Mouse (Mus musculus): ENCODE results near the gene Scgb2b18. TPM values are rescaled to one million over a fixed set of nuclear protein-coding genes. Genes with fewer than 3 reads are reported as not detected.
"Not testable (repeated sequence)": the region's sequence is repeated elsewhere in the genome, so short reads cannot be mapped to it uniquely, and the experiment has no call there.

The Scgb2b18 gene
- polyA plus RNA-seq (2015; fragmentation: Nextera tagmentation; extraction: Ambion mirVana) = not detected in 2 replicates

- ATAC-seq (ENCODE audit: insufficient read depth, low FRiP score); H3K9ac ChIP-seq (ENCODE audit: low read length); H3K27me3 ChIP-seq (ENCODE audit: control insufficient read depth, insufficient read depth, low read length); H3K36me3 ChIP-seq (ENCODE audit: control insufficient read depth, insufficient read depth, low read length); H3K9me3 ChIP-seq (replicated peaks; ENCODE audit: control insufficient read depth, low read length); H3K27ac ChIP-seq (ENCODE audit: low read length); H3K4me3 ChIP-seq (replicated peaks; ENCODE audit: low read length); H3K4me2 ChIP-seq (ENCODE audit: low read depth, low read length); H3K4me1 ChIP-seq (ENCODE audit: control insufficient read depth, insufficient read depth, low read length): not testable (repeated sequence)
- 82% methylated on average over 2 of the region's 2 CpGs for WGBS
These were observed at the start of gene Scgb2b18 for GRCm38 (mm10) chr7:33173764-33174163. Scgb2b18 (minus strand) TSS chr7:33173864.

GRCm38 (mm10) chr7:33185268-33185667 lies 11.6 kb upstream of the Scgb2b18 start, which contains the start of gene Scgb1b18:
Scgb1b18 (plus strand) TSS chr7:33185568.
- not testable (repeated sequence) for H3K27me3 ChIP-seq (ENCODE audit: control insufficient read depth, insufficient read depth, low read length); ATAC-seq (ENCODE audit: insufficient read depth, low FRiP score); H3K9ac ChIP-seq (ENCODE audit: low read length); H3K4me2 ChIP-seq (ENCODE audit: low read depth, low read length); H3K36me3 ChIP-seq (ENCODE audit: control insufficient read depth, insufficient read depth, low read length); H3K27ac ChIP-seq (ENCODE audit: low read length); H3K4me1 ChIP-seq (ENCODE audit: control insufficient read depth, insufficient read depth, low read length); H3K4me3 ChIP-seq (replicated peaks; ENCODE audit: low read length); H3K9me3 ChIP-seq (replicated peaks; ENCODE audit: control insufficient read depth, low read length)
- WGBS = no CpG with 5 or more reads among the region's 2 CpGs

Other genes starting within 250 kb of the Scgb2b18 start
- not detected in 2 replicates for gene Scgb2b17, start 117.3 kb downstream of the Scgb2b18 start, polyA plus RNA-seq (2015; fragmentation: Nextera tagmentation; extraction: Ambion mirVana)
- not detected in 2 replicates for gene Scgb1b17, start 110.4 kb downstream of the Scgb2b18 start, polyA plus RNA-seq (2015; fragmentation: Nextera tagmentation; extraction: Ambion mirVana)
- not detected in 2 replicates for gene Scgb1b18, start 11.7 kb upstream of the Scgb2b18 start, polyA plus RNA-seq (2015; fragmentation: Nextera tagmentation; extraction: Ambion mirVana)
- gene Scgb2b19, start 106.5 kb upstream of the Scgb2b18 start, polyA plus RNA-seq (2015; fragmentation: Nextera tagmentation; extraction: Ambion mirVana) = not detected in 2 replicates
- not detected in 2 replicates for gene Scgb1b19, start 113.4 kb upstream of the Scgb2b18 start, polyA plus RNA-seq (2015; fragmentation: Nextera tagmentation; extraction: Ambion mirVana)
- not detected in 2 replicates for gene Scgb2b20, start 192.5 kb upstream of the Scgb2b18 start, polyA plus RNA-seq (2015; fragmentation: Nextera tagmentation; extraction: Ambion mirVana)
- not detected in 2 replicates for gene Scgb1b20, start 199.4 kb upstream of the Scgb2b18 start, polyA plus RNA-seq (2015; fragmentation: Nextera tagmentation; extraction: Ambion mirVana)